ENCODE assay signal across 10 mouse cellular contexts in genomic region chr11:95185700-95186099, GRCm38 (mm10). TPM values are rescaled to one million over a fixed set of nuclear protein-coding genes. Genes with fewer than 3 reads are reported as not detected.
DNase-seq lines count a peak whose midpoint lies in the region; ATAC-seq lines count a peak whose summit lies in the region.
"Had no signal": no experiment of that assay in that cellular context is flagged by ENCODE, and none has a peak within 500 bp of the region (broad histone marks: within the 10 kb centered on the region; RNA-seq: fewer than 3 reads in every experiment).

No protein-coding gene starts in this region.

- H3K27me3 ChIP-seq in heart, embryonic 11.5 days (ENCODE audit: control insufficient read depth, insufficient read depth, low read length): peaks cover 36% of the 10 kb centered on the region

- no peak overlapping the region for H3K4me3 ChIP-seq in heart, embryonic 11.5 days (ENCODE audit: low read depth, low read length)

- no peaks in the 10 kb centered on the region for H3K9me3 ChIP-seq in heart, embryonic 11.5 days (replicated peaks; ENCODE audit: control insufficient read depth, low read length)

- ATAC-seq in heart, embryonic 11.5 days (replicated peaks; ENCODE audit: insufficient number of reproducible peaks, low FRiP score, low TSS enrichment): no peak

- H3K4me1 ChIP-seq in heart, embryonic 11.5 days (ENCODE audit: control insufficient read depth, insufficient read depth, low read length): peaks cover 12% of the 10 kb centered on the region

- H3K4me2 ChIP-seq in heart, embryonic 11.5 days: no peak overlapping the region

- peak; percentile 18 to 46 for DNase-seq in heart, adult 18-20 months
- DNase-seq in embryo, embryonic 10.5 days (ENCODE audit: low spot score): peak; percentile 31
- peak; percentile 24 to 32 for DNase-seq in heart, adult 9 months (ENCODE audit: low spot score in 2 of 2)
- DNase-seq in kidney, postnatal 14 days: peak; percentile 43
- no peak for DNase-seq in layer of hippocampus, postnatal 36 days
- no peak for DNase-seq in layer of hippocampus, adult 18-20 months (ENCODE audit: low spot score in 2 of 2)
- no peak for DNase-seq in thymus, postnatal 4 days

- no peak overlapping the region for H3K27ac ChIP-seq in heart, embryonic 11.5 days (ENCODE audit: low read depth, low read length)
- H3K27ac ChIP-seq: liver, embryonic 14.5 days had no signal

- whole genome bisulfite sequencing in heart, embryonic 11.5 days (ENCODE audit: insufficient replicate concordance): 31% methylated on average over 11 of the region's 11 CpGs

- no peak overlapping the region for H3K9ac ChIP-seq in heart, embryonic 11.5 days (ENCODE audit: low read depth, low read length)
- H3K9ac ChIP-seq: liver, embryonic 14.5 days had no signal

- no peaks in the 10 kb centered on the region for H3K36me3 ChIP-seq in heart, embryonic 11.5 days (ENCODE audit: control insufficient read depth, insufficient read depth, low read length)

RNA-seq across cellular contexts. Expression of gene Dlx4, which starts 39.6 kb away (rescaled TPM):
- under 1 TPM in 1 of 2 experiments, not detected in 1; 0.18 TPM for total RNA-seq in heart, adult 18-20 months (2021)
- polyA plus RNA-seq in heart, embryonic 11.5 days (2014; fragmentation: Nextera tagmentation; extraction: Ambion mirVana): not detected in 2 replicates
- total RNA-seq in layer of hippocampus, postnatal 36 days (2021): not detected
- under 1 TPM; 0.13 to 0.17 TPM for total RNA-seq in layer of hippocampus, adult 18-20 months (2021)
- total RNA-seq: granulocyte monocyte progenitor cell, adult 5-6 weeks had no signal

Comparison
In these comparisons a context has a peak if more than half of its experiments do, and no peak if none do; other contexts are left out.
1. DNase-seq: peak in heart, adult 18-20 months (2 of 2), embryo, embryonic 10.5 days (single experiment), heart, adult 9 months (2 of 2) and kidney, postnatal 14 days (single experiment); none in layer of hippocampus, postnatal 36 days (0 of 2), layer of hippocampus, adult 18-20 months (0 of 2) and thymus, postnatal 4 days (single experiment).